Mouse (Mus musculus) forebrain, embryonic 14.5 days (tissue): ENCODE data around the gene Ntmt1. TPM values are rescaled to one million over a fixed set of nuclear protein-coding genes. Genes with fewer than 3 reads are reported as not detected.

Experiments used
- ATAC-seq: fragments of 200-750 bp; cut with Nextera tagmentation; 2 replicates; pipeline ENCODE4 v1.8.0; 2017; ENCODE audit warnings: mild to moderate bottlenecking, moderate library complexity
- DNase-seq: peaks from one replicate; pipeline ENCODE4 v3.0.0-alpha.2; 2015; ENCODE audit warnings: low spot score
- H3K27ac ChIP-seq: fragments of 300-500 bp; sonication (generic); 2 replicates; pipeline ENCODE4 v1.5.1; 2014; ENCODE audit warnings: low read depth, mild to moderate bottlenecking, control low read depth, low read length, moderate library complexity
- H3K27me3 ChIP-seq: fragments of 300-500 bp; sonication (generic); replicated peaks from 2 replicates; pipeline ENCODE4 v1.6.1; 2014; ENCODE audit warnings: low read length, control low read depth, mixed read lengths; ENCODE audit not compliant: control insufficient read depth, insufficient read depth
- H3K36me3 ChIP-seq: fragments of 300-500 bp; sonication (generic); 2 replicates; pipeline ENCODE4 v1.6.1; 2014; ENCODE audit warnings: low read length, control low read depth; ENCODE audit not compliant: control insufficient read depth, insufficient read depth
- H3K4me1 ChIP-seq: fragments of 300-500 bp; sonication (generic); 2 replicates; pipeline ENCODE4 v1.6.1; 2014; ENCODE audit warnings: antibody characterized with exemption, low read length, control low read depth; ENCODE audit not compliant: control insufficient read depth, insufficient read depth
- H3K4me2 ChIP-seq: fragments of 300-500 bp; sonication (generic); 2 replicates; pipeline ENCODE4 v1.6.1; 2014; ENCODE audit warnings: mild to moderate bottlenecking, control low read depth, low read length
- H3K4me3 ChIP-seq: fragments of 300-500 bp; sonication (generic); 2 replicates; pipeline ENCODE4 v1.5.1; 2014; ENCODE audit warnings: low read depth, low read length, control low read depth
- H3K9ac ChIP-seq: fragments of 300-500 bp; sonication (generic); 2 replicates; pipeline ENCODE4 v1.6.1; 2014; ENCODE audit warnings: mild to moderate bottlenecking, low read length, control low read depth, moderate library complexity
- H3K9me3 ChIP-seq: fragments of 300-500 bp; sonication (generic); replicated peaks from 2 replicates; pipeline ENCODE4 v1.6.1; 2016; ENCODE audit warnings: low read length, control low read depth, mixed read lengths; ENCODE audit not compliant: control insufficient read depth
- WGBS: fragments of 180-500 bp; shearing (Covaris S2); extraction: QIAGEN DNeasy Blood & Tissue Kit; methylation state at CpG from one replicate; pipeline ENCODE4 v1.1.7; 2014; 5-methylcytosine and 5-hydroxymethylcytosine counted together
- polyA plus RNA-seq: library from polyadenylated mRNA; unstranded; fragments of >200 nt; fragmentation: Nextera tagmentation; extraction: Ambion mirVana; gene quantifications from 2 replicates; pipeline ENCODE4 v1.2.1, GENCODE M21; 2014

The Ntmt1 gene
- polyA plus RNA-seq, 1 experiment from 2014 or later, result 139 TPM

- no peaks in the 10 kb centered on the region for H3K27me3 ChIP-seq
- no peak overlapping the region; the same call in 1 of the 2 replicates for H3K9ac ChIP-seq
- H3K36me3 ChIP-seq, result no peaks in the 10 kb centered on the region
- peaks cover 10% of the 10 kb centered on the region for H3K4me1 ChIP-seq
- 3% methylated on average over 21 of the region's 21 CpGs for WGBS
- H3K4me2 ChIP-seq, result peak overlapping the region; percentile 18
- no peaks in the 10 kb centered on the region for H3K9me3 ChIP-seq
- DNase-seq (peak; percentile 78), ATAC-seq (peak; percentile 74)
- no peak overlapping the region for H3K4me3 ChIP-seq
- H3K27ac ChIP-seq, result peak overlapping the region; percentile 44; the same call in 1 of the 2 replicates
Measured at GRCm38 (mm10) chr2:30836238-30836990, 28.8 kb downstream of the Ntmt1 start.

GRCm38 (mm10) chr2:30842615-30843014 lies 35.0 kb downstream of the Ntmt1 start:
- no peaks in the 10 kb centered on the region for H3K36me3 ChIP-seq
- H3K27ac ChIP-seq, result no peak overlapping the region
- no peaks in the 10 kb centered on the region for H3K9me3 ChIP-seq
- no peaks in the 10 kb centered on the region for H3K4me1 ChIP-seq
- no peak overlapping the region for H3K4me2 ChIP-seq
- no peak for ATAC-seq
- no peak overlapping the region for H3K4me3 ChIP-seq
- WGBS, result 53% methylated on average over 10 of the region's 10 CpGs
- DNase-seq, result no peak
- peaks cover 5% of the 10 kb centered on the region for H3K27me3 ChIP-seq
- H3K9ac ChIP-seq, result no peak overlapping the region

GRCm38 (mm10) chr2:30845152-30846070 lies 37.8 kb downstream of the Ntmt1 start:
- no peaks in the 10 kb centered on the region for H3K9me3 ChIP-seq
- H3K4me1 ChIP-seq, result no peaks in the 10 kb centered on the region
- no peaks in the 10 kb centered on the region for H3K36me3 ChIP-seq
- DNase-seq (no peak), ATAC-seq (no peak)
- no peak overlapping the region for H3K27ac ChIP-seq
- H3K27me3 ChIP-seq, result peaks cover 5% of the 10 kb centered on the region
- H3K4me3 ChIP-seq, result peak overlapping the region; percentile 42
- under 1% methylated on average over 60 of the region's 80 CpGs for WGBS
- H3K9ac ChIP-seq, result peak overlapping the region; percentile 65
- H3K4me2 ChIP-seq, result peak overlapping the region; percentile 81

DNA sequence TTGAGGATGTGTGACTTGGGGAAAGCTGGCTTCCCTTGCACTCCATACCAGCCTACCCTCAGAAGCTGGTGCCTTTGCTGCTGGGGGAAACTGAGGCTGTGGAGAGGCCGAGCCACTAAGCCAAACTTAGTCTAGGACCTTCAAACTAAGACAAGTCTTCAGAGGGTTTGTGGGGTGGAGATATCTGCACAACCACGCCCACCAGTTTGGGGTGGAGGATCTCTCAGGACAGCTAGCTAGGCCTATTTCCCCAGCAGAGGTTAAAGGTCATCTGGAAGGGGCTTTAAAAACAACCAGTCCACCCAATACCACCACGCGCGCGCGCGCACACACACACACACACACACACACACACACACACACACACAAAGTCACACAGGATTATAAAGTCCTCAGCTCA lies 38.6 kb downstream of the Ntmt1 start:
- no peak for DNase-seq
- Histone ChIP-seq H3K36me3 (no peaks in the 10 kb centered on the region), H3K4me2 (peak overlapping the region; percentile 81), H3K4me1 (no peaks in the 10 kb centered on the region), H3K27me3 (peaks cover 5% of the 10 kb centered on the region), H3K9me3 (no peaks in the 10 kb centered on the region), H3K9ac (no peak overlapping the region), H3K27ac (no peak overlapping the region), H3K4me3 (no peak overlapping the region)
- WGBS, result 90% methylated on average over 8 of the region's 8 CpGs
- ATAC-seq, result no peak

DNA sequence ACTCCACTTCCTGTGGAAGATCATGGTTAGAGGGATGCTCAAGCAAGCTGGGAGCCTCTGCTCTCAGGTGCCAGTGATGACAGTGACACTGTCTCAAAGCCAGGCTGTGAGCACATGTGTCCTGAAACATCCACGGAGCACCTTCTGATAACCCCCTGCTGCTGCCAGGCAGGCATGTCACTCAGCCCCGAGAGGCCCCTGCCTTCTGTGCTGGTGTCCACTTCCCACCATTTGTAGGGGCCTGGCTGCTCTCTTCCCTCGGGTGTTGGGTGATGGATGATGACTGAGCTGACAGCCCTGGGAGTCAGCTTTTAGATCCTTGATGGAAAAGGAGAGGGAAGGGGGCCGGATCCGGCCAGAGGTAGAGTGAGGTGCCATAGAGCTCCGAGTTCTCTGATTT lies 39.1 kb downstream of the Ntmt1 start:
- peaks cover 5% of the 10 kb centered on the region for H3K27me3 ChIP-seq
- no peak overlapping the region for H3K4me2 ChIP-seq
- no peak overlapping the region for H3K4me3 ChIP-seq
- H3K27ac ChIP-seq, result no peak overlapping the region
- H3K9me3 ChIP-seq, result no peaks in the 10 kb centered on the region
- DNase-seq (no peak), ATAC-seq (no peak)
- H3K9ac ChIP-seq, result no peak overlapping the region
- 58% methylated on average over 6 of the region's 6 CpGs for WGBS
- no peaks in the 10 kb centered on the region for H3K36me3 ChIP-seq
- H3K4me1 ChIP-seq, result no peaks in the 10 kb centered on the region

DNA sequence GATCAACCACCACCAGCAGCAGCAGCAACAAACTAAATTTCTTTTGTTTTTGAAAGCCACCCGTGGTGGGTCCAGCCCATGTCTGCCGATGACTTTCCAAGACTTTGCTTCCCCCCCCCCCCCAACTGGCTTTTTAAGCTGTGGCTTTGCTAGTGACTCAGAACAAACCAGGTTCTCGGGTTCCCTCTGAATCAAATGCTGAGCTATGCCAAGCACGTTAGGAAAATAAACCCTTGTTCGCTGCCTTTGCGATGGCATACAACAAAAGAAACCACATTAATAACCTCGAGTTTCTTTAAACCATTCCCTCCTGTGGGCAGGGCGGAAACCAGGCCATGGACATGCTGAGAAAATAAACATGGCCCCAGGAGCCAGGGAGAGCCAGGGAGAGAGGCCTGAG lies 40.6 kb downstream of the Ntmt1 start:
- Histone ChIP-seq H3K27me3 (peaks cover 5% of the 10 kb centered on the region), H3K9ac (no peak overlapping the region), H3K9me3 (no peaks in the 10 kb centered on the region), H3K4me1 (no peaks in the 10 kb centered on the region), H3K4me2 (no peak overlapping the region), H3K4me3 (no peak overlapping the region), H3K27ac (no peak overlapping the region), H3K36me3 (no peaks in the 10 kb centered on the region)
- no peak for DNase-seq
- ATAC-seq, result no peak
- WGBS, result 37% methylated on average over 8 of the region's 8 CpGs

DNA sequence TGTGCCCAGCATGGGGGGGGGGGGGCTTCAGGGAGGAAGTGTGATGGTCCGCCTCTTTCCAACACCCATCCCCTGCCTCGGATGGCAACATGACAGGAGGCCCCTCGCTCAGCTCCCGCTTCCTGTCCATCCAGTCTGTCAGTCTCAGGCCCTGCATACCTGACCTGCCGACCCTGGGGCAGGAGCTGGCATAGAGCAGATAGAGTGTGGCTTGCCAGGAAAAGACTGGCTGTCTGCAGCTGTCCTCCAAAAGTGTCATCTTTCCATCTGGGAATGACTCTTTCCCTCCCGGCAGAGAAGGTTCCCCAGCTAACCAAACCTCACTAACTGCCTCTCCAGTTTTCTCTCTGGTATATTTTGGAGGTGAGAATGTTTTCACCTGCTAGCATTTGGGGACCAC lies 43.0 kb downstream of the Ntmt1 start:
- Histone ChIP-seq H3K4me2 (no peak overlapping the region), H3K27ac (no peak overlapping the region), H3K9me3 (no peaks in the 10 kb centered on the region), H3K36me3 (no peaks in the 10 kb centered on the region), H3K9ac (no peak overlapping the region), H3K27me3 (peaks cover 5% of the 10 kb centered on the region), H3K4me1 (no peaks in the 10 kb centered on the region), H3K4me3 (no peak overlapping the region)
- DNase-seq (no peak), ATAC-seq (no peak)
- WGBS, result 83% methylated on average over 6 of the region's 6 CpGs

DNA sequence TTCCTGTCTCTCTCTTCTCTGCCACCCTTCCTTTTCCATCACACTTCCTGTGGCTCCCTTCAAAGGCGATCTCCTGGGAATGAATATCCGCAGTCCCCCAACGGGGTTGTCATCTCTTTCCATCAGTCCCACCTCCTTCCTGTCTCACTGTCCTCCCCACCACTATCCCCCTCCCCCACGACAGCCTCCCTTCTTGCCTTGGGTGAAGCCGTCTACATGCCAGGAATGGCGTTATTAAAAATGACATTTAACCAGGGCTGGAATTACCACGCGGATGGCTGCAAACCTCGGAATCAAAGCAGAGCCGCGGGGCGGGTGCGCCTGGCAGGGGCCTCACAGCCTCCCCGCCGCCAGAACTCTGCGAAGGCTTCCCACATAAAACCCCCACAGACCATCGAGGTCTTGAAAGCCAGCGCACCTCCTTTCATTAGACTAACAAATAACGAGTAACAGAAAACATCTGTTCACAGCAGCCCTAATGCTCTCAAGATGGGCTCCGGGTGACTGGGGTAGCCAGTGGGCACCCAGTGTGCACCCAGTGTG lies 45.2 kb downstream of the Ntmt1 start:
- no peaks in the 10 kb centered on the region for H3K36me3 ChIP-seq
- ATAC-seq, result no peak
- no peak overlapping the region for H3K4me2 ChIP-seq
- no peak overlapping the region for H3K9ac ChIP-seq
- no peak overlapping the region for H3K4me3 ChIP-seq
- H3K27ac ChIP-seq, result no peak overlapping the region
- no peaks in the 10 kb centered on the region for H3K27me3 ChIP-seq
- no peaks in the 10 kb centered on the region for H3K9me3 ChIP-seq
- WGBS, result 43% methylated on average over 20 of the region's 20 CpGs
- no peaks in the 10 kb centered on the region for H3K4me1 ChIP-seq
- no peak for DNase-seq
